Mouse (Mus musculus) cerebellum, adult 8-10 months (tissue): ENCODE measurements around the gene Tph2.

Experiments used
- DNase-seq: peaks from one replicate; pipeline ENCODE4 v3.0.0; 2022

The Tph2 gene

DNA sequence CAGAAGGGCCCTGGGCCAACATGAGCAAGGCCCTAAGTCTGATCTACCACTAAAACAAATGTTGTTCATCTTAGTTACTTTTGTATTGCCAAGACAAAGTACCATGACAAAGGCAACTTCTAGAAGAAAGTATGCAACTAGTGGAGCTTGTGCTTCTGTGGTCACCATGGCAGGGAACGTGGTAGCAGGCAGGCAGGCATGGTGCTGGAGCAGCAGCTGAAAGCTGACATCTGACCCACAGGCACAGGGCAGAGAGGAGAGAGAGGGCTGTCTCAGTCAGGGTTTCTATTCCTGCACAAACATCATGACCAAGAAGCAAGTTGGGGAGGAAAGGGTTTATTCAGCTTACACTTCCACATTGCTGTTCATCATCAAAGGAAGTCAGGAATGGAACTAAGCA, 56.9 kb downstream of the Tph2 start:
- DNase-seq, result no peak

DNA sequence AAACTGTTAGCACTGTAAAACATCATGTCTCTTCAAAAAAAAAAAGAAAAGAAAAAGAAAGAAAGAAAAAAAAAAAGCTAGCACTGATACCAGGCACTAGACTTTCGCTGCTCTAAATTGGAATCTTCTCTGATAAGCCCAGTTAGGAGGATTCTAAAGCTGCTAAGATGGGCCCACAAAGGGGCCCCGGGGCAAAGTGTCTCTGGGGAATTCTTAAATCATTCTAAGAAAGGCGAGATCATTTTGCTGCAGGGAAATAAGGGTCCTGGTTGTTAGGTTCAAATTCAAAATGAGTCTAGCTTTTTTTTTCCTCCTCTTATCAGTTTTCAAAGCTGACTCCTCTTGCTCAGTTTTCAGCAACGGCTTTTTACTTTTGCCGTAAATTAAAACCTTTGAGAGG, 59.3 kb downstream of the Tph2 start:
- no peak for DNase-seq

DNA sequence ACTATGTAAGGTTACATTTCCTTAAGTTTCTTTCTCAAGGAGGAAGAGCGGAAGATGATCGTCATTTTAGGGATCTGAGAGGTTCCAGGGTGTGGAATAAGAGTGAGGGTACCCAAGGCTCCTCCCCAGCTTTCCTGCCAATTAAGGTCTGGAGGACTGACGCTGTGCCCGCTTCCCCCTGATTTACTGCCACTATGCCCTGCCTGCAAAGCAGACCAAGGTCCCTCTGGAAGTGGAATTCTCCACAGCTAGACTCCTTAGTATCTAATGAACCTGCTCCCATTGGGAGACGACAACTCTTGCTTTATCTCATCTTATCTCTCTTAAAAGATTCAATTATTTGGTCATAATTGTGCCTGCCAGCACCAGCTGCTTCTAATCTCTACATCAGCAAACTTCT, 59.8 kb downstream of the Tph2 start:
- no peak for DNase-seq

DNA sequence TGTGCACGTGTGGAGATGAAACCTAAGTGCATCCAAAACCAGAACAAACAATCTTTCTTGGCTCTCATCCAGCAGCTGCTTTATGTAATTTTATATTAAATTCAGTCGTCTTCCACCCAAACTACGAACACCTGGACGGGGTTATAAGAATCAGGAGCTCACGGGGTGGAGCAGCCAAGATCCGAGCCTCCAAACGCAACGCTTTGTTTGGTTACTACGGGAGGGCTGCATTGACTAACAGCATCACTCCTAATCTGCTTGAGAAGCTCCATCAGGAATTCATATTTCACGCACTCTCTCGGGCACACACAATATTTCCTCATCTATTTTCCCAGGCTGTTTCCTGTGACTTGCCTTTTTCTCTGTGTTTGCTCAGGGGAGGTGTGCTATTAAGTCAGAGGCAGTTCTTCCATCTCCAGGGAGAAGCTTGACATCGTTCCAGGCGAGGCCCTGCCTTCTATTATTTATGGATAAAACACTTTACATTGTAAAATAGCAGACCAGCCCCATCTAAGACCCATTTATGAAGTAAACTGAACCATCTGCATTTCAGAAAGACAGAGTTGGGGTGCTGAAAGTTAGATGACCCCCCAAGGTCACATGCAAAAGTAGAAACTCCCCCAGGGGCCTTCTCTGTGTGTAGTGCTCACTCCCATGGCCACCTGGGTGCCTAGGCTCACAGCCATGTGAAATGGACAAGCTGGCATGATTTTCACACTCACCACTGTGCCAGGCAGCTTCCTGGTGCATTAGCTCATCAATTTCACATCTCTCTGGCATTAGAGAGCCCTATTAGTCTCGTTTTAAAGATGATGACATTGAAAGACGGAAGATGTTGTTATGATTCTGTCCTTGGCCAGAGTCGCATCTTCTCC, 76.9 kb downstream of the Tph2 start:
- DNase-seq, result no peak

DNA sequence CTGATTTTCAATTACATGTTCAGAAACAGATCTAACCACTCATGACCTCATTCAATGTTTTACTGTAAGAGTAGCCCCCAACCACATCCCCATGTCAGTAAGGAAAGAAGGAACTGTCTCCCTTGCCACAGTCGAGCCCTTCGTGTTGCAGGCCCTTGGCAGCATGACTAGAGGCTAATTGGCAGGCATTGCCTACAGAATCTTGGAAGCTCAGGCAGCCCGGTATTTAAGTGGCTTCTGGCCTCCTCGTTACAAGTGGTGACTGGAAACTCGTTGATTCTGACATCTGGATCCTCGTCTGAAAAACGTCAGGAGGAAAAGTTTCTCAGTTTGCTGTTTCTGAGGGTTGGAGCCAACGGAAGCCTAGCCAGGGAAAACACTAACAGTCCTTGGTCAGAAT, 80.6 kb downstream of the Tph2 start:
- no peak for DNase-seq

DNA sequence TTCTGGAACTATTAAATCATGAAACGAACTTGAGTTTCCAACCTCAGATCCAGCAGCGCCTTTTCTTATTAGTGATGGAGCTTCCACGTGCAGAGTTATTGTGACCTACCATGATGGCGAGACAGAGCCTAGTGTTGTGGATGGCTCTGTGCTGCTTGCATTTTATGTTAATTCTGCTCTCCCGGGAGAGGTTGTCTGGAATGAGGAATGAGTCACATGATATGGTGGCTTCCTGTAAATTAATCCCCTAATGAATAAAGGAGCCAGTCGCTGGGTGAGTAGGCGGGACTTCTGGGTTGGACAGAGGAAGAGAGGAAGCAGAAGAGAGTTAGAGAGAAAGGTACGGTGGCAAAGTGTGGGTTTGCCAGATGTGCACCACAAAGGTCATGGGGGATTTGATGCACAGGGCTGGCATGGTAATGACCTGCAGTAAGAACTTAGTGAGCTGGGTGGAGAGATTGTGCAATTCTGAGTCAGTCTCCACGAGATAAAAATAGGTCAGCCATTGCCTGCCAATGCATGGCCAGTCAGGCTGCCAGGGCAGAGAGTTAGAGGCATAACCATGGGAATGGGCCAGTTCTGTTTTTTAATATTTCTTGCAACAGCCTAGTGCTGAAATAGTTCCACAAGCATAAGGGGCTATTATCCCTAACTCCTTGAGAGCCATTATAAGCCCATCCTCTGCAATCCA, 84.8 kb downstream of the Tph2 start:
- peak; percentile 49 for DNase-seq

DNA sequence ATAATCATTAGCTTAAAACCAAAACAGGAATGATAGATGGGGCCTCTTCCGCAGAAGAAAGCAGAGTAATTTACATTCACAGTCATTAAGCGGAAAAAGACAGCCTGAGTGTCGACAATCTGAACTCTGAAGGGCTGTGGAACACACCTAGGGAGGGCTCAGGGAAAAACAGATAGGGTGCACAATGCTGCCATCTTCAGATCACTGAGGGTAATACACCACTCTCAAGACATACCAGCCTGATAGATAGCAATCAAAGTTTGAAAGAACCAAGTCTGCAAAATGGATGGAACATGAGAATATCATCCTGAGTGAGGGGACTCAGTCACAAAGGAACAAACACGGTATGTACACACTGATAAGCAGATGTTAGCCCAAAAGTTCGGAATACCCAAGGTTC, 87.7 kb downstream of the Tph2 start:
- DNase-seq, result peak; percentile 89

DNA sequence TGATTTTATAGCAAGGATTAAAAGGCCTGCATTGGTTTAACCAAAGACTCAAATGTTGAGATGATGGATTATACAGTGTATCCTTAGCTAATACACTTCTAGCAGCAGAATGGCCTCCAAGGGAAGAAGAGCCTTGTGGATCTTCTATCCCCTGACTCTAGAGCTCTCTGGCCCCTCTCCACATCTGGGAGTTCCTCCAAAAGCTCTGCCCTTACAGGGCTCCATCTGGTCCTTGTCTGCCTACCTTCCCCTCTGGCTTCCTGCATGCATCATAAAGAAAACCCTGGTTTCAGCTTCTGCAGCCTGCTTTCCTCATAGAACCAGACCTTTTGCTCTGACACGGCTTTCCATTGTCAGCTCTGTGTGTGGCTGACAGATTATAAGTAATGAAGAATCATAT, 88.6 kb downstream of the Tph2 start:
- peak; percentile 14 for DNase-seq

DNA sequence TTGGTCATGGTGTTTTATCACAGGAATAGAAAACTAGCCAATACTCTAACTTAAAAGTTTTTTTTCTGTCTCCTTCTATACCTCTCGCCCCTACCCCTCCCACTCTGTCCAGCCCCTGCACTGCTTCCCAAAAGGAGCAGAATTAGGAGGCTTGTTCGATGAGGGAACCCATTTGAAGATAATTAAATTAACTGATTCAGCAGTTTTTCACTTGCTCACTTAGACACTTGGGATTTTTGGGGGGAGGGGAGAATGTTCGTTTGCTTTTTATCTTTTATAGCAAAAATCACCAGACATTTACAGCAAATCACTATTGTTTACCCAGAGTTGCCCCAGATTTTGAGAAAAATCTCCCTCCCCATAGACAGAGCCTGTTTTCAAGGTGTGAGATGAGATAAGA, 106.6 kb downstream of the Tph2 start:
- no peak for DNase-seq

DNA sequence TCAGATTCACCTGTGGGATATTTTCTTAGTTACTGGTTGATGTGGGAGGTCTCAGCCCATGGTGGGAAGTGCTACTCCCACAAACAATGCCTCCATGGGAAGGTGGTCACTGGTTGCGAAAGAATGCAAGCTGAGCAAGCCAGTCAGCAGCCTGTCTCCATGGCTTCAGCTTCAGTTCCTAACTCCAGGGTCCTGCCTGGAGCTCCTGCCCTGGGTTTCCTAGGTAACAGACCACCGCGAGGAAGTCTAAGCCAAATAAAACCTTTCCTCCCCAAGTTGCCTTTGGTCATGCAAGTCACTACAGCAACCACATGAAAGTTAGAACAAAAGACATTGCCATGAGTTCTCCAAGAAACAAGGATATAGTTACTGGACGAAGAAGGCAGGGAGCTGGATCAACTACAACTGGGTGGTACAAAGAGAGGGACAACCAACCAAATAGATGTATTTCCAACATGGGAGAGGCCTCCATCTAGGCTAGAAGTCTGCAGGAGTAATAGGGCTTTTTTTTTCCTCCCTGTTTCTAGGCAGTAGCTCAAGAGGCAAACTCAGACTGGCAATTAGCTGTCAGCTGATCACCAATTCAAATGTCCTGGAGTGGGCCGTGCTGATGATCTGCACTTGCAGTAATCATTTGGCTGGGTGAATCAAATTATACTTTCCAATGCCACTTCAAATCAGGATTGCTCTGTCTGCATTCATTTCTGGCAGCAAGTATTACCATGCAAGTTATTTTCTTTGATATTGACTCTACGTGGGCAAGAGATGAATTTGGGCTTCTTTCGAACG, 115.5 kb downstream of the Tph2 start:
- no peak for DNase-seq

DNA sequence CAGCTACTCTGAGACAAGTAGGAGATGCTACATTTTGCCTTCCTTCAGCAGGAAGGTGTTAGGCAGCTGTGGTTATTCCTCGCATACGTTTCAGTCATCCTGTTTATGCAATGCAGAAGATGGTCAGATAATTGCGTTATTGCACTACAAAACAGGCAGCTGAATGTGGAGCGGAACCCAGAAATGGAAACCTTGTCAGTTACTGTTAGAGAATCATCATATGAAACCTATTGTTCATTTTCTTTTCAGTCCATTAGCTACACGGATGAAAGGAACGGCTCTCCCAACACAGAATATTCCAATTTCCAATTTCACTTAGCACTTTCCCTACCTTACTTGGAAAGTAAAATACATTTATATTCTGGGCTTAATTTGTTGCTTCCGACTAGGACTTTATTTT, 120.9 kb downstream of the Tph2 start:
- no peak for DNase-seq

DNA sequence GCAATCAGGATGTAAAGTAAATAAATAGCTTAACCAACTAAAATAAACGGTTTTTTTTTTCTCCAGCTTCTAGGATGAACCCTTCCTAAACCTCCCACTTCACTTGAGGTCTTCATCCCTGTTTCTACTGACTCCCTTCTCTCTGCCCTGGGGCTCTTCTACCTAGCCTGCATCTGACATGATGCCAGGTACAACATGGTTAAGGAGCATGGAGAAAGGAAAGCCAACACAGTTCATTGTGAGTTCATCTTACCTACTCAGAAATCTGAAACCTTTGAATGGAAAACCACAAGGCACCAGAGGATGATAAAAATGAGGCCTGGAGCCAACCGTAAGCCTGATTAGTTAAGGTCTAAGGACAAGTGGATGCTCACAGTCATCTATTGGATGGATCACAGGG, 123.3 kb downstream of the Tph2 start:
- no peak for DNase-seq

DNA sequence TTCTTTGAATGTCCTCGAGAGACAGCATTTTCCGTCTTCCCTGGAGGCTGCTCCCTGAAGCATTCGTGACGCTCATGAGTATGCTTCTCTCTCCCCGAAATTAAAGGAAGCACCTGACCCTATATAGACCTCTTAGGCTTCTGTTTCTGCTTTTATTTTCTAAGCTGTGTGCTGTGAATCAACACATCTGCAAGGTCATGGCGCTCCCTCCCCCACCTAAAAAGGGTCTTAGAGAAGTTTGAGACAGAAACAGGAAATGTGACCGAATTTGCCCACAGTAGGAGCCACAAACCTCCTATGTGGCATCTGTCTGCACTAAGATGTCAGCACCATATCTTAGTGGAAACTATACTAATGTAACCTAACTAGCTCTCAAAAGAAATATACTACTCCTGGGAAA, 124.1 kb downstream of the Tph2 start:
- DNase-seq, result no peak

DNA sequence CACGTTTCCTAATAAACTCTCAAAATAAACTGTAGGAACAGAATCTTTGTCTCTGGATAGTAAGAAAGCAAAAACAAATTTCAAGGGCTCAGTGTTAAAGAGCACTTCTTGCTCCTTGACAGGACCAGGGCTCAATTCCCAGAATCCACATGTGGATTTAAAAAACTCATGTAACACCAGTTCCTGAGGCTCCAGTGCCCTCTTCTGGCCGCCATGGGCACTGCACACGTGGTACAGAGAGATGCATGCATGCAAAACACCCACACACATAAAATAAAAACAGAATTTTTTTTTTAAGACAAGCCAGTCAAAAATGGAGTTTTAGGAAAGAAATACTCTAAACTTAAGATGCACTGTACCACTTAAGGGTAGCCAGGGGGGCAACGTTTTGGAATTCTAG, 133.2 kb downstream of the Tph2 start:
- peak; percentile 36 for DNase-seq

DNA sequence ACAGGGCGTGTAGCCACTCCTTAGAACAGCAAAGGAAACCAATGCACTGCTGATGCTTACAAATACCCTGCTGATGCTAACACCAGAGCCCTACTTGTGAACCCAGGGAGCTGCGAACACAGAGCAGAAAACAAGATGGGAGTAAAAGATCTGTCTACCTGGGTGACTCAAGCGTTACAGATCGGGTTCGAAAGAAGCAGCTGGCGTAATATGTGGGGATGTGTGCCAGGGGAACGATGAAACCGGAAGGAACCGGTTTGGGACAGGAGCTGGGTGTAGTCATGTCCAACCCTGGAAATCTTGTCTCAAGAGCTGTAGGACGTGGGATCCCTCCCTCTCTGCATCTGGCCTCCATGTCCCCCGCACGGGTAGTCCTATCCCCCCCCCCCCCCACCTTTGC, 134.1 kb downstream of the Tph2 start:
- DNase-seq, result peak; percentile 48

DNA sequence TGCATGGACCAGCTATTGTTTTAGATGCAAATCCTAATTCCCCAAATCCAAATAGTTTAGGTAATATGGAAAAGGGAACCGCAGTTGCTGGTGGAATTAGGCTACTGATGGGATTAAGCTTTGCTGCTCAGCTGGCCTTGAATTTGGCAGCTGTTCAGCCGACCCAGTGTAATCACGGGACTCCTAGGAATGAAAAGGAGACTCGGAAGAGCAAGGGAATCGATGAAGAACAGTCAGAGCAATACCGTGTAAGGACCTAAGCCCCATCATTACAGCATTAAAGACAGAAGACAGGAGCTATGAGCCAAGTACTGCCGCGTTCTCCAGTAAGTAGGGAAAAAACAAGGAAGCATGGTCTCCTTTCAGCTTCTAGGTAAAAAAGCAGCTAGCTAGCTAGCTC, 134.6 kb downstream of the Tph2 start:
- DNase-seq, result peak; percentile 48

DNA sequence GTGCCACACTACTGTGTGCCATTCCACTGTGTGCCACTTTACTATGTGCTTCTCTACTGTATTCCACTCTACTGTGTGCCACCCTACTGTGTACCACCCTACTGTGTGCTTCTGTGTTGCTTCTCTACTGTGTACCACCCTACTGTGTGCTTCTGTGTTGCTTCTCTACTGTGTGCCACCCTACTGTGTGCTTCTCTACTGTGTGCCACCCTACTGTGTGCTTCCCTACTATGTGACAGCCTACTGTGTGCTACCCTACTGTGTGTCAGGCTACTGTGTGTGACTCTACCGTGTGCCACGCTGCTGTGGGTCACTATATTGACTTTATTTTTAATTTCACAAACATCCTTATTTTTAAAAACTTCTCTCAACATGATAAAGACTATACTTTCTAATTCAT, 136.3 kb downstream of the Tph2 start:
- DNase-seq, result no peak

DNA sequence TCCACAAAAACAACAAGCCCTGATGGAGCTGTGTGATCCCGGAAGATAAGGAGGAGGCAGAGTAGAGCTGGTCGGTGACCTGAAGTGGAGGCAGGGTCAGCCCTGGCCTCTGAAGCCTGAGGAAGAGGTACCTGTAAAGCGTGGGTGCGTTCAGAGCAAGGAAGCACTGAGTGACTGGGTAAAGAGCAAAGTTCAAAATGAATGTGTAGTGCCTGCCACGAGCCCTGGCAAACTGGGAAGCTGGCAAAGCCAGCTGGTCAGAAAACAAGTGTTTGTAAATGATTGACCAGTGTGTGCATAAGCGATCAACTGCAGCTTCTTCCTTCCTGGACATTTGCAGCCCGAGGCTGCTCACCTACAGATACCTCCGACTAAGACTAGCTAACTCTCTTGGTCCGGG, 149.1 kb downstream of the Tph2 start:
- DNase-seq, result no peak
